Mouse (Mus musculus): Measurements from ENCODE around the gene Mok. TPM values are rescaled to one million over a fixed set of nuclear protein-coding genes. Genes with fewer than 3 reads are reported as not detected.

Gene Mok
- polyA plus RNA-seq, 1 experiment from 2014 or later = 0.22 TPM

- H3K27me3 ChIP-seq = no peaks in the 10 kb centered on the region
- no peak overlapping the region for H3K4me2 ChIP-seq
- H3K36me3 ChIP-seq (replicated peaks) = peaks cover 27% of the 10 kb centered on the region
- 70% methylated on average over 4 of the region's 4 CpGs for WGBS (ENCODE audit: insufficient replicate concordance)
- H3K9ac ChIP-seq = no peak overlapping the region
- ATAC-seq (ENCODE audit: insufficient read depth) = no peak
- H3K4me1 ChIP-seq (replicated peaks) = peaks cover 18% of the 10 kb centered on the region
- H3K27ac ChIP-seq (replicated peaks) = no peak overlapping the region
- H3K4me3 ChIP-seq (replicated peaks) = no peak overlapping the region
- H3K9me3 ChIP-seq (replicated peaks) = no peaks in the 10 kb centered on the region
Measured at GRCm38 (mm10) chr12:110786243-110786642, 54.5 kb downstream of the Mok start.

GRCm38 (mm10) chr12:110784211-110784610, 56.5 kb downstream of the Mok start:
- Histone ChIP-seq H3K27me3 (no peaks in the 10 kb centered on the region), H3K4me1 (replicated peaks) (peaks cover 22% of the 10 kb centered on the region), H3K4me2 (no peak overlapping the region), H3K36me3 (replicated peaks) (peaks cover 44% of the 10 kb centered on the region), H3K27ac (replicated peaks) (no peak overlapping the region), H3K9me3 (replicated peaks) (no peaks in the 10 kb centered on the region), H3K9ac (no peak overlapping the region), H3K4me3 (replicated peaks) (no peak overlapping the region)
- WGBS (ENCODE audit: insufficient replicate concordance) = 83% methylated on average over 2 of the region's 2 CpGs
- no peak for ATAC-seq (ENCODE audit: insufficient read depth)

DNA sequence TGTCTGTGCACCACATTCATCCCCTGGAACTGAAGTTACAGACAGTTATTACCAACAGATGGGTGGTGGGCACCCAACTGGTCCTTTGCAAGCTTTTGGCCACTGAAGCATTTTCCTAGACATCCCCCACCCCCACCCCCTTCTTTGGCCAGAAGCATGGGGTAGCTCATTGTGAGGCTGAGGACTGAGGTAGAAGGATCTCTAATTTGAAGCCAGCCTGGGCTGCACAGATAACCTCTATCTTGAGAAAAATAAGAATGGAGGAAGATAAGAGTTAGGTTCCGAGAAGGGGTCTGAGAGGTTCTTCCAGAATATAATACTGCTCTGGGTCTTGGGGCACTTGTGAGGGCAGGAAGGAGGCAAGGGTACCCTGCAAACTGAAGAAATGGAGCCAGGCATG, 58.5 kb downstream of the Mok start:
- no peak overlapping the region for H3K9ac ChIP-seq

DNA sequence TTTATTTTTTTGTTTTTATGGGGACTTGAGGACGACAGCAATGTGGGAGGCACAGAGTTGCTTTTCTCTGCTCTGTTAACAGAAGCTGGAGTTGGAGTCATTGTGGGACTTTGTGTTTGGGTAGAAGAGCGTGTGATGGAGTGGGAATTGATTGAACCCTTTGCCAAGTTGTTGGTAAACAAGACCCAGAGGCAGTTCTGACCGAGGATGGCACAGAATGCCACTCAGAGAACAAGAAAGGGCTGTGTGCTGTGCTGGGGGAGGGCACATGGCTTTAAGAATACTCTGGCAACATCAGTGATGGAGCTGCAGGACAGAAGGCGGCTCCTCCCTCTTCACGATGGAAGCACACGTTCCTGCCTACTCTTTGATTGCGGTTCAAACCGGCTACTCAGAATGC, 59.6 kb downstream of the Mok start:
- H3K4me3 ChIP-seq (replicated peaks) = no peak overlapping the region
- H3K9ac ChIP-seq = no peak overlapping the region
- no peaks in the 10 kb centered on the region for H3K27me3 ChIP-seq
- no peak overlapping the region for H3K4me2 ChIP-seq
- no peak overlapping the region for H3K27ac ChIP-seq (replicated peaks)
- no peak for ATAC-seq (ENCODE audit: insufficient read depth)
- peaks cover 42% of the 10 kb centered on the region for H3K36me3 ChIP-seq (replicated peaks)
- 77% methylated on average over 8 of the region's 8 CpGs for WGBS (ENCODE audit: insufficient replicate concordance)
- H3K9me3 ChIP-seq (replicated peaks) = no peaks in the 10 kb centered on the region
- peaks cover 42% of the 10 kb centered on the region for H3K4me1 ChIP-seq (replicated peaks)

More for the DNA sequence above, 58.5 kb downstream of the Mok start:
- Histone ChIP-seq H3K27me3 (no peaks in the 10 kb centered on the region), H3K4me2 (no peak overlapping the region), H3K4me3 (replicated peaks) (no peak overlapping the region), H3K9me3 (replicated peaks) (no peaks in the 10 kb centered on the region), H3K4me1 (replicated peaks) (peaks cover 38% of the 10 kb centered on the region), H3K36me3 (replicated peaks) (peaks cover 42% of the 10 kb centered on the region), H3K27ac (replicated peaks) (no peak overlapping the region)
- WGBS (ENCODE audit: insufficient replicate concordance) = 28% methylated on average over 1 of the region's 1 CpGs
- ATAC-seq (ENCODE audit: insufficient read depth) = peak; percentile 44; the same call in 1 of the 2 replicates

DNA sequence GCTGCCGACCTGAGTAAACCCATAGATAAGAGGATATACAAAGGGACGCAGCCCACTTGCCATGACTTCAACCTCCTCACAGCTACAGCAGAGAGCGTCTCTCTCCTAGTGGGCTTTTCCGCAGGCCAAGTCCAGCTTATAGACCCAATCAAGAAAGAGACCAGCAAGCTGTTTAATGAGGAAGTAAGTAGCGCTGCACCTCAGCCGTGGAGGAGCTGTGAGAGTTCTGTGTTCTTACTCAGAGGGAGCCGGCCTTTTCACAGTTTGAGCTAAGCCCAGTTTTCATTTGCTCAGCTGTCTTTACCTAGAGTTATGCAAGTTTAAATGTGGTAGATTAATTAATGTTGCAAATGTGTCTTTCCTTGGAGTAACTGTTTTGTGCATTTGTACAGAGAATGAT, 61.4 kb downstream of the Mok start:
- H3K27me3 ChIP-seq = no peaks in the 10 kb centered on the region
- H3K4me1 ChIP-seq (replicated peaks) = peaks cover 51% of the 10 kb centered on the region
- ATAC-seq (ENCODE audit: insufficient read depth) = no peak
- 49% methylated on average over 7 of the region's 7 CpGs for WGBS (ENCODE audit: insufficient replicate concordance)
- no peaks in the 10 kb centered on the region for H3K9me3 ChIP-seq (replicated peaks)
- peaks cover 35% of the 10 kb centered on the region for H3K36me3 ChIP-seq (replicated peaks)
- H3K9ac ChIP-seq = no peak overlapping the region
- no peak overlapping the region for H3K4me2 ChIP-seq
- H3K27ac ChIP-seq (replicated peaks) = no peak overlapping the region
- no peak overlapping the region for H3K4me3 ChIP-seq (replicated peaks)

- no peak for ATAC-seq (ENCODE audit: insufficient read depth)
- Histone ChIP-seq H3K36me3 (replicated peaks) (peaks cover 30% of the 10 kb centered on the region), H3K9ac (no peak overlapping the region), H3K4me3 (replicated peaks) (no peak overlapping the region), H3K4me1 (replicated peaks) (peaks cover 48% of the 10 kb centered on the region), H3K27ac (replicated peaks) (no peak overlapping the region), H3K4me2 (no peak overlapping the region), H3K27me3 (no peaks in the 10 kb centered on the region), H3K9me3 (replicated peaks) (no peaks in the 10 kb centered on the region)
- WGBS (ENCODE audit: insufficient replicate concordance) = 61% methylated on average over 5 of the region's 5 CpGs
Measured at GRCm38 (mm10) chr12:110777853-110778252, 62.9 kb downstream of the Mok start.

DNA sequence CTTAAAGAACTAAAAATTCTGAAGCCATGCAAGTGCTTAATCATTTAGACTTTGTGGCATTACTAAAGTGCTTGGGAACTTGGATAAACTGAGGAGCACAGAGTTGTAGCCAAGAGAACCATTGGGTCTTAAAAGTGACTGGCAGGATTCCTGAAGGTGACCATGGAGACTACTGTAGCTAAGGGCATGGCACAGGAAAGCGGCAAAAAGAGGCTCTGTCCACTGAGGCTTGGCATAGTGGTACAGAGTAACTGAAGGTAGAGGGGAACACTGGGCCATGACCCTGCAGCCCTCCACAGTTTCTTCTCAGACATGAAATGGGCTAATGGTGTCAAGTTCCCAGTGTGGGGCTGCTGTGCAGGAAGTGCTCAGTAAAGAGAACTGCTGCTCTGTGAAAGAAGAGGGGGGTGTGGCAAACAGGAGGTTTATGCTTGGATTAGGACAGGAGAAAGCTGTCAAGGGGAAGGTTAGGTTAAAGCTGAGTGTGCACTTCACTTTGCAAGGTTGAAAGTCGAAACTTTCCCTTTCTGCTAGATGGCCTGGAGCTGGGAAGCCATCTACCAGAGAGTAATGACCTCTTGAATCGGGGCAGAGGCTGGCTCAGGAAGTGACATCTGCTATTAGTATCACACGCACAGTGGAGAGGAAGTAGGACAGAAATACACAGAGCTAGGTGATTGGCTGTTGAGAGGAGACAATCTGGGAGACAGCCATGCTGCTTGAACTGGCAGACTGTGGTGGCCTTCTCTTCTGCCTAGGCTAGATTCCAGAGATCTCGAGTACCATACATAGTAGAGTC, 64.9 kb downstream of the Mok start:
- Histone ChIP-seq H3K36me3 (replicated peaks) (peaks cover 16% of the 10 kb centered on the region), H3K27me3 (no peaks in the 10 kb centered on the region), H3K4me3 (replicated peaks) (no peak overlapping the region), H3K4me2 (peak overlapping the region; percentile 13; the same call in 1 of the 2 replicates), H3K9me3 (replicated peaks) (no peaks in the 10 kb centered on the region), H3K4me1 (replicated peaks) (peaks cover 46% of the 10 kb centered on the region), H3K27ac (replicated peaks) (no peak overlapping the region; the same call in 1 of the 2 replicates), H3K9ac (no peak overlapping the region)
- peak; percentile 32; the same call in 1 of the 2 replicates for ATAC-seq (ENCODE audit: insufficient read depth)
- WGBS (ENCODE audit: insufficient replicate concordance) = 39% methylated on average over 5 of the region's 5 CpGs

- Histone ChIP-seq H3K4me3 (replicated peaks) (no peak overlapping the region), H3K4me2 (no peak overlapping the region), H3K27ac (replicated peaks) (no peak overlapping the region), H3K27me3 (no peaks in the 10 kb centered on the region), H3K4me1 (replicated peaks) (peaks cover 54% of the 10 kb centered on the region), H3K36me3 (replicated peaks) (no peaks in the 10 kb centered on the region), H3K9ac (no peak overlapping the region), H3K9me3 (replicated peaks) (no peaks in the 10 kb centered on the region)
- 84% methylated on average over 6 of the region's 6 CpGs for WGBS (ENCODE audit: insufficient replicate concordance)
- no peak for ATAC-seq (ENCODE audit: insufficient read depth)
Measured at GRCm38 (mm10) chr12:110771961-110772360, 68.8 kb downstream of the Mok start.

DNA sequence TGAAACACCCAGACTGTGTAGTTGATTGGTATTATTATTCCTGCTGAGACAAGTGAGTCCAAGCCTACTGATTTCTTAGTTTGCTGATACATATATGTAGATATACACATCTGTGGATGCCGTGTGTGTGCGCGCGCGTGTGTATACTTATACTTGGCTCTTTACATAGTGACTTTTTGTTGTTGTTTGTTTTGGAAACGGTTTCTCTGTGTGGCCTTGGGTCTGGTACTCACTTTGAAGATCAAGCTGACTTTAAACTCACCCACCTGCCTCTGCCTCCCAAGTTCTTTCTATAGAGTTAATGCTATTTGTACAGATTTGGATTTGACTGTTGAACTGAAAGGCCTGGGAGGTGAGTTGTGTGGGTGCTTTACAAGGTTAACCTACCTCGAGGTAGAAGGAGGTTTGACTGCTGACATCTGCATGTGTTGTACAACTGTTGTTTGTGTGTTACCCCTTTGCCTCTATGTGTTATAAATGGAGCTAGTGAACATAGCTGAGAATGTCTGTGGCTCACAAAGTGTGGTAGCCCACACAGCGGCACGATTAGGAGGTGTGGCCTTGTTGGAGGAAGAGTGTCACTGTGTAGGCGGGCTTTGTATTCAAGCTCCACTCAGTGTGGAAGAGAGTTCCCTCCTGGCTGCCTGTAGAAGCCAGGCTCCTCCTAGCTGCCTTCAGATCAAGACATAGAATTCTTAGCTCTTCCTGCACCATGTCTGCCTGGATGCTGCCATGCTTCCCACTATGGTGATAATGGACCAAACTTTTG, 70.1 kb downstream of the Mok start:
- no peaks in the 10 kb centered on the region for H3K9me3 ChIP-seq (replicated peaks)
- H3K27ac ChIP-seq (replicated peaks) = no peak overlapping the region
- H3K4me3 ChIP-seq (replicated peaks) = no peak overlapping the region
- no peaks in the 10 kb centered on the region for H3K27me3 ChIP-seq
- WGBS (ENCODE audit: insufficient replicate concordance) = 69% methylated on average over 10 of the region's 10 CpGs
- H3K4me2 ChIP-seq = no peak overlapping the region
- H3K36me3 ChIP-seq (replicated peaks) = no peaks in the 10 kb centered on the region
- H3K4me1 ChIP-seq (replicated peaks) = peaks cover 48% of the 10 kb centered on the region
- no peak for ATAC-seq (ENCODE audit: insufficient read depth)
- no peak overlapping the region for H3K9ac ChIP-seq

- no peak overlapping the region for H3K9ac ChIP-seq
- no peaks in the 10 kb centered on the region for H3K36me3 ChIP-seq (replicated peaks)
- H3K27ac ChIP-seq (replicated peaks) = no peak overlapping the region
- WGBS (ENCODE audit: insufficient replicate concordance) = 56% methylated on average over 6 of the region's 6 CpGs
- H3K27me3 ChIP-seq = no peaks in the 10 kb centered on the region
- H3K4me3 ChIP-seq (replicated peaks) = no peak overlapping the region
- peaks cover 43% of the 10 kb centered on the region for H3K4me1 ChIP-seq (replicated peaks)
- no peaks in the 10 kb centered on the region for H3K9me3 ChIP-seq (replicated peaks)
- ATAC-seq (ENCODE audit: insufficient read depth) = no peak
- no peak overlapping the region for H3K4me2 ChIP-seq
Measured at GRCm38 (mm10) chr12:110769660-110770297, 71.0 kb downstream of the Mok start.

- Histone ChIP-seq H3K9ac (no peak overlapping the region), H3K9me3 (replicated peaks) (no peaks in the 10 kb centered on the region), H3K4me2 (no peak overlapping the region), H3K4me3 (replicated peaks) (no peak overlapping the region), H3K27ac (replicated peaks) (no peak overlapping the region), H3K27me3 (no peaks in the 10 kb centered on the region), H3K4me1 (replicated peaks) (peaks cover 43% of the 10 kb centered on the region), H3K36me3 (replicated peaks) (no peaks in the 10 kb centered on the region)
- no peak for ATAC-seq (ENCODE audit: insufficient read depth)
Measured at GRCm38 (mm10) chr12:110768562-110768961, 72.2 kb downstream of the Mok start.
